Mouse (Mus musculus) ovary, postnatal 10 days (tissue): Measurements from ENCODE around the gene Serpina1f.
"Not testable (repeated sequence)": the region's sequence is repeated elsewhere in the genome, so short reads cannot be mapped to it uniquely, and the experiment has no call there.

Source experiments
- DNase-seq: peaks from one replicate; pipeline ENCODE4 v3.0.0; 2022; ENCODE audit warnings: low spot score

Gene Serpina1f

GRCm38 (mm10) chr12:103662053-103662452 is 33.3 kb downstream of the Serpina1f start:
- not testable (repeated sequence) for DNase-seq

GRCm38 (mm10) chr12:103660076-103660475 is 35.3 kb downstream of the Serpina1f start:
- no peak for DNase-seq

GRCm38 (mm10) chr12:103659171-103659570 is 36.2 kb downstream of the Serpina1f start:
- DNase-seq, result no peak

- DNase-seq, result no peak
These were observed 37.3 kb downstream of the Serpina1f start for GRCm38 (mm10) chr12:103657991-103658390.

DNA sequence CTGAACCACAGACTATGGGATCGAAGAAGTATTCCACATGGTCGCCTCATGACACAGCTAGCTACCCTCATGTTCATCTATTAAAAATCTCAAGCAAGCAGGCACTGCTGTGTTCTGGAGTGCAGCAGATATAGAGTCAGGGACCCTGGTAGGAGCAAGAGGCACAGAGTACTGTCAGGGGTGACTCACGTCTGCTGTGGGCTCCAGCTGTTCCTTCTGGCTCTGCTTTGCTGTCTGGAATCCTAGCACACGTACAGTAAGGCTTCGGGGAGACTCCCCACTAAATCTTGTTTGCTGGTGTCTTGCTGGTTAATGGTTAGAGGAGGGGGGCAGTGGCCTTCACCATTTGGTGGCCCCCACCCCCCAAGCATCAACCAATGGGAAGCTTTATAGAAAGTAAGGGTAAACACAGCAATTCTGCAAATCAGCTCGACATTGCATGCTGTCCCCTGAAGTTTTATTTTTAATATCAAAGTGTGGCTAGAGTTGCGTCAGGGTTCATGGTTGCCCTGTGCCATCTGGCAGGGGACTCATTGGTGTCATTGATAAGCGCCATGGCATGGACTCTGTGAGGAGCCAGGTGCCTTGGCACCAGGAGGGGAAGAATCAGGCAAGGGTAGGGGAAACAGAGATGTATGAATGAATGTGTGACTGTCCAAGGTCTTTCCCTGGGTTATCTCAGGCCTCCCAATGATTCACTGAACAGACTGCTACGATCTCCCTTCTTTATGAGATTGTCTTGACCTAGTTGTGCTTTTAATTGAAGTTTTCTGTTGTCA is 38.3 kb downstream of the Serpina1f start, which contains the start of gene Serpina6:
TSS of gene Serpina6 (minus strand) at position 365 of the 779 bp plus-strand sequence.
- DNase-seq, result no peak

DNA sequence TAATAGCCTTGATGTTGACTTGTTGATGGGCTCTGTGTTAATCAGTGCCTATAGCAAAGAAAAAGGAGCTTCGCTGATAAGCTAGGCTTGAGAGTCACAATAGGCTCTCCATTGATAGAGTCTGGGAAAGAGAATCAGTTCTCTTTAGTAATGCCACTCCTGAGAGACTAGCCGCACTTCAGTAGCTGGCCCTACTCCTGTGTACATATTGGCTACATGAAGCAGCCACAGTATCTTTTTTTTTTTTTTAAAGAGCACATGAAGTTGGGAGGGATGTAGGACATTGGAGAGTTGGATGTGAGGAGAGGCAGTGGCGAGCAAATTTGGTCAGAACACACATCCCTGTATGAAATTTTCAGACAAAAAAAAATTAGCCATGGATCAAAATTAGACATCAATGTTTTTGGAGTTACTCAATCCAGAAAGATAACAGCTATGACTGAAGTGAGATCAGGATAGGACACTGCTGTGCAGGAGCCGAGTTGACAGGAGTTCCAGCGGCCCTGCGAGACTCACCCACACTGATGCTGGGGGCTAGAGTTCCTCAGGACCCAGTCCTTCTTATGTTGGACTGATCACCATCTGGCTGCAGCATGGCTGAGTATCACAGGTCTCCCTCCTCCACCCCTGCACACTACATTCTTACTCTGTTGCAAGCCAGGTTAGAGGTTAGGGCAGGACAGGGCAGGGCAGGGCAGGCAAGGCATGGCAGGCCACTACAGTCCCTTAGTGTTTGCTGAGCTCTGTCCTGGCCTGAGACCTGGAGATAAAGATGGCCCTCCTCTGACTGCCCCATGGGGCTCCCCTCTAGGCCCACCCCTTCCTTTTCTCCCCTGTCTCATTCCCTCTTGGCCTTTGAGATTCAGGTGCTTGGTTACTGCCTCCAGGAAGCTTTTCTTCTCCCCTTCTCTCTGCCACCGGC is 39.9 kb downstream of the Serpina1f start:
- DNase-seq, result no peak

GRCm38 (mm10) chr12:103653836-103654235 is 41.5 kb downstream of the Serpina1f start:
- no peak for DNase-seq

DNA sequence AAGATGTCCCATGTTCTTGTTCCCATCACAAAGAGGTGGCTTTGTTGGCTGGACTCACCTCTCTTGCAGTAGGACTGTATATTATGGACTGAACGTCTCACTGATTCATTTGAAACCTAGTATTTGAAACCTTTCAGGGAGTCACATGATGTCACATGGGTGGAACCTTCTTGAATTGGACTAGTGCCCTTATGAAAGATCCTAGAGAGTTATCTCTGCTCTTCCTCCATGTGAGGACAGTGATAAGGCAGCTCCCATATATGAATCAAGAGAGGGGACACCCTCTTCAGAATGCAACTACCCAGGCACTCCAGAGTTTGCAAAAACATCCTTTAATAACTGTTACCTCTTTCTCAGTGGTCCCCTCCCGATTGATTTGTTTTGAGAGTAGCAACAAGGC is 49.0 kb downstream of the Serpina1f start:
- DNase-seq, result no peak

DNA sequence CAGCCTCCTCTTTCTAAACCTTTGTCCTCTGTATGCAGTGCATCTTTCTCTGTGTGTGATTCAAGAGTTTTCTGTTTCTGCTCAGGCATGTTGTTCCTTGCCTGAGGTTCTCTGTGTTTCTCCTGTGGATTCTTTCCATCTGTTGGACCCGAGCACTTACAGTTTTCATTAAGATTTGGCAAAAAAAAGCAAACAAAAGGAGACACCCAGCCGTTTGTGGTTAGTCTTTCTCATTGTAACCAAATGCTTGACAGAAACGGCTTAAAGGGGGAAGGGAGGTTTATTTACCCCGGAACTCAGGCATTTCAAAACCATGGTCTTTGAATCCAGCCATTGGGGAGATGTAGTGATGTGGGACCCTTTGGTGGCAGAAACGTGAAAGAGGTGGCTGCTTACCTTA is 50.7 kb downstream of the Serpina1f start:
- DNase-seq, result no peak

DNA sequence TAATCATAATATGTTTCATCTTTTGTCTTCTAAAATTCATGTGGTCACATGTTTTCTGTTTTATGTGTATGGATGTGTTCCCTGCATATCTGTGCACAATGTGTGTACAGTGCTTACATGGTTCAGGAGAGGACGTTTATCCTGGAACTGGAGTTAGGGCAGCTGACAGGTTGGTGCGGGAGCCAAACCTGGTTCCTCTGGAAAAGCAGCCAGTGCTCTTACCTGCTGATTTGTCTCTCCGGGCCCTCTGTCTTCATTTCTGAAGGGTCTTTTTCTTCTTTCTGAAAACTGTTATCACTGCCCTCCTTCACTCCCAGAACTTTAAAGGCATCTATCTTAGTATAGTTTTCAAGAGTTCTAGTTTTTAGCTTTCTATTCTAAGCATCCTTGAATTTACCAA is 51.5 kb downstream of the Serpina1f start:
- DNase-seq, result no peak

GRCm38 (mm10) chr12:103643336-103643735 is 52.0 kb downstream of the Serpina1f start:
- peak; percentile 75 for DNase-seq
